Mouse (Mus musculus) CH12F3 (cell line): ENCODE measurements around the gene Tcf20.

Experiments
- in situ Hi-C: fragments of 300-500 bp; cut with MboI; formaldehyde crosslinking; loops from 2 replicates; pipeline ENCODE4 v1.14.3; 2020; ENCODE audit warnings: low sequenced_read_pairs

Tcf20 gene

DNA sequence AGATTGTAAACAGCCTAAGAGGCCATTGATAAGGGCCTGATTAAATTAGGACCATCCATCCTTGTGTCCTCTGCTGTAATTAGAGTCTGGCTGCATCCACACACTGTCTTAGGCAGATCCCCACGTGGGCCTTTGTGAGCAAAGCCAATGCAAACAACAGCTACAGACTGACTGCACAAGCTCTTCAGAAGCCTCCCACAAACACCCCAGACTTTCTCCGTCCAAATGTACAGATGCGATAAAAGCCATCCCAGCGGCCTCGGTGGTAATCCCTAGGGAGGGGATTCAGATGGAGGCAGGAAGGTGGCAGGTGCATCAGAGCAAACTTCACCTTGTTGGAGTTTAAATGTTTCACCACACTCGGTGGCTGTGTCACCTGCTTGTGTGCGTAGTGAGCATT, 7.6 kb upstream of the Tcf20 start:
- in situ Hi-C loops = no loop called here

DNA sequence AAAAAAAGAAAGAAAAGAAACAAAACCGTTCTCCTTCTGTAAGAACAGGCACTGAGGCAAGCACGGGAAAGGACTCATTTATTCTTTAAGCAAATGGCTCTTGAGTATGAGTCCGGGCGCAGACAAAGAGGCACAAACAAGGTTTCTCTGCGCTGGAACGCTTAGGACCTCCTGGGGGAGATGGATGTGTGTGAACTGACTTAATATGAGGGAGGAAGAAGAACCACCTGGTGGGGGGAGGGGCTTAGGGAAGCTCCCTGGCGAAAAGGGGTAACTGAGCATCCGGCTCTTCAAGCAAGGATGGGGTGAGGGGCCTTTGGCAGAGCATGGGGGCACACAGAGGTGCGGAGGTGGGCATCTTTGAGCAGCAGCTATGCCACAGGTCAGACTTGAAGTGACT, 5.2 kb upstream of the Tcf20 start:
- in situ Hi-C loops = no loop called here

DNA sequence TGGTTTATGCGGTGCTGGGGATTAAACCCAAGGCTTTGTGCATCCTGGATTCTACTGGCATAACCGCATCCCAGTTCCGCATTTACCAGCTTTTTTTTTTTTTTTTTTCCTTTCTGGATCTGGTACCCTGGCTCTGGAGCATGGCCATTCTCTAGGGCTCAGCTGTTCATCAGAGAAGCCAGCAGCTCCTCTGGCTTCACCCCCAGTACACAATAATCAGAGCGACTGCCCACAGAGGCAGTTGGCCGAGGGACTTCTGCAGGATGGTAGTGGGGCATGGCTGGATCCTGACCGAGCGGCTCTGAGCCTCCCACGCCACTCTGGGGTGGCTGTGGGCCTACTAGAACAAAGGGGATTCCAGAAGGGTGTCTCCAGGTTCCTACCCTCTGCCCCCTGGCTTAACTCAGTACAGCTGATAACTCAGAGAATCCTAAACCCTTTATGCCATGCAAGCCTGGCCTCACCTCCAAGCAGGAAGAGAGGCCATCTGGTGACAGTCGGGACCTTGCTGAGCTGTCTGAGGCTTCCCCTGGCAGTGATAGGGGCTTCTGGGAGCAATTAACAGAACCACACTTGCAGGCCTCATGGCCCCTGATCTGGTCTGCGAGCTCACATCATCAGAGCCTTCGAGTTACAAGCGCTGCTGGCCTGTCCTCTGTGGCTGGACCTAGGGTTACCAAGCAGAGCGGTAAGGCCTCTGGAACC, 4.6 kb upstream of the Tcf20 start:
- in situ Hi-C loops = no loop called here

DNA sequence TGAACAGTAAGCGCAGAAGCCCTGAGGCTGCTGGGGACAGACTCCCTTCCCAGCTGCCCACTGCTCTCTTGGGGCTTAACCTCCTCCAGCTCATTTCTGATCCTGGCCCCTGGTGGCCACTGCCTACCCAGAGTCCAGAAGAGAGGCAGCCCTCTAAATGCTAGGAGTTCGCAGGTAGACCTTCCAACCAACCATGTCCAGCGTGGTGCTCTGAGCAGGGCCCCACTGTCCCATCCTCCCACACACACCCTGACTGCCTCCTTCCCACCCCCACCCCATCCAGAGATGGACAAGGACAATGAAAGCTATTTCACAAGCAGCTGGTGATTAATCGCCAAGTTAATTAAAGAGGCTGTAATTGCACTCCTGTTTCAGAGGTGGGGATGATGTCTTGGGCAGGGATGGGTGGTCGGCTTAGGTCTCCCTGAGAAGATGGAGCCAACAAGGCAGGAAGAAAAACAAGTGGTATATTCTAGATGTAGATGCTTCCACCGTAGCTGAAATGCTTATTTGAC, 1.6 kb upstream of the Tcf20 start:
- in situ Hi-C loops = no loop called here

DNA sequence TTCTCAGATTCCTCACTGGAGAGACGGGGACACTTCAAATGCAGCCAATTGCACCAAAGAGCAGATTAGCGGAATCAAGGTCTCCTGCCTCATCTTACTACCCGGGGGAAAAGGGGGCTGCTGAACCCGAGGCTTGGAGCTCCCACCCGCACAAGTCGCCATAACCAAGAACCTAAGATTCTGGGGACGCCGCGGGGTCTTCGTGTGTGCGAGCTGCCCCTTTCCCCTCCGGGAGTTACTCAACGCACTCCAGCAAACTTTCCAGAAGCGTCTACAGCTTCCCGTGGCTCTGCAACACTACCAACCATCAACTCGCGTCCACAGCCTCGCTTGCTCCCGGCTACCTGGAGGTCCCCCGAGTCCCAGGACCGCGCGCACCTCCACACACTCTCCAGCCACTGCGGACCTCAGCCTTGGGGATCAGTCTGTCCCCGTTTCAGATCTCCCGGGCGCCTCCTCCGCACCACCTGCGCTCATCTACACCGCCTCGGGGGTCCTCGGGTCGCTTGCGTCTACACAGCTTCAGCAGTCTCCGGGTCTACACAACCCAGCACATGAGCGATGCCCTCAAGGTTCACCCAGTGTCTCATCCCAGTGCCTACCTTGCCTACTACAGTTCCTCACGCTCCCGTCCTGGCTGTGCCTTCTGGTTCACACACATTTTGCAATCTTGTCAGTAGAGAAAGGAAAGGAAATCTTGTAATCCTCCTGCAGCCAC, 499 bp downstream of the Tcf20 start:
- in situ Hi-C loops = no loop called here

DNA sequence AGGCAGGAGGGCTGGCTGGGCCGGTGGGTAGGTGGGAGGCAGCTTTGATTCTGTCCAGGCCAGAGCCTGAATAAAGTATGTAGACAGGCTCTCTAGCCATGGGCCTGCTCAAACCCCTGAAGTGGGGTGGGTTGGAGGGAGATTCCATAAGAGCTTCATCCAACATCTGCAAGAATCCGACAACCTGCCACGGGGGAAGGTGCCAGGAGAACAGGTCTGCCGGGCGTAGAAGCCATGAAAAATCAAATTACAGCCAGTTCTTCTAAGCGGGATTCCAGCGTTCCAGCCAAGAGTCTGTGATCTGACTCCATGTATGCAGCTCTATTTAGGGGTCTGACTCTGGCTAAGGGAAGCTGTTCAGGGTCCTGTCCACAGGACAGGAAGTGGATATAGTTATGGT, 3.1 kb downstream of the Tcf20 start:
- in situ Hi-C loops = no loop called here

DNA sequence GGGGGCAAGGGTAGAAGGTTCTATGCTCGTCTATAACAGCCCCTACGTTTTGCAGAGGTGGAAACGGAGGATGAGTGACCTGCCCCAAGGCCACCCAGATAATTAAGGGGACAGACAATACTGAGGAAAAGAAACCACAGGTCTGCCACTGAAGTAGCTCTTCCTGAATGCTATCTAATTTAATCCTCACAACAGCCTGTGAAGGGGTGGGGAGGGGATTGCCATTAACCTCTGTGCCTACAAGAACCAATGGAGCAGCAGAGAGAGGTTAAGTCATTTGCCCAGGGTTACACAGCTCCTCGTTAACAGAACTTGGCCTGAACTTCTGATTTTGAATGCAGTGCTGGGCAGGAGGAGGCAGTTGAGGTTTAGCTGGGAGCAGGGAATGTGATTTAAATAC, 3.6 kb downstream of the Tcf20 start:
- in situ Hi-C loops = no loop called here

DNA sequence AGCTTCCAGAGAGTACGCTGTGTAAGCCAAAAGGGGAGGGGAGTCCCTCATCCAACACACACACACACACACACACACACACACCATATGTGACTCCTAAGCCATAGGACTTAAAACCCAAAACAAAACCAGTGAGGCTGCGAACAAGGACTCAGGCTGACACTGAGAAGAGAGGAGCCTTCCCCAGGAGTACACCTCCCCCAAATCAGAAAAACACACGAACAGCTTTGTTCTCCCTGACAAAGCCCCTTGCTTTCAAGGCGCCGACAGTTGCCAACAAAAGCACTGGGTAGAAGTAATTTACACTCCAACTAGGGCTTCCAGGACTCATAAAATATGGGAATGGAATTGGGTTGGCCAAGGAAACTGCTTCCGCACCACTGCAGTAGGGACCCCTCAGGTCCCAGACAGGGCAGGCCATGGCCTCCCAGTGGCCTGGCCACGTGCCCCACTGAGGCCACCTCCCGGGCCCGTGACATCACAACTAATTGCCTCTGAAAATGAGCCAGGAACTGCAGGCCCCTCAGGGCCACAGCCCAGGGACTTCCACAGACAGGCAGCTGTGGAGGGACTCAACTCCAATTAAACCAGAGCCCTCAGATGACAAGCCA, 4.2 kb downstream of the Tcf20 start:
- in situ Hi-C loops = no loop called here

DNA sequence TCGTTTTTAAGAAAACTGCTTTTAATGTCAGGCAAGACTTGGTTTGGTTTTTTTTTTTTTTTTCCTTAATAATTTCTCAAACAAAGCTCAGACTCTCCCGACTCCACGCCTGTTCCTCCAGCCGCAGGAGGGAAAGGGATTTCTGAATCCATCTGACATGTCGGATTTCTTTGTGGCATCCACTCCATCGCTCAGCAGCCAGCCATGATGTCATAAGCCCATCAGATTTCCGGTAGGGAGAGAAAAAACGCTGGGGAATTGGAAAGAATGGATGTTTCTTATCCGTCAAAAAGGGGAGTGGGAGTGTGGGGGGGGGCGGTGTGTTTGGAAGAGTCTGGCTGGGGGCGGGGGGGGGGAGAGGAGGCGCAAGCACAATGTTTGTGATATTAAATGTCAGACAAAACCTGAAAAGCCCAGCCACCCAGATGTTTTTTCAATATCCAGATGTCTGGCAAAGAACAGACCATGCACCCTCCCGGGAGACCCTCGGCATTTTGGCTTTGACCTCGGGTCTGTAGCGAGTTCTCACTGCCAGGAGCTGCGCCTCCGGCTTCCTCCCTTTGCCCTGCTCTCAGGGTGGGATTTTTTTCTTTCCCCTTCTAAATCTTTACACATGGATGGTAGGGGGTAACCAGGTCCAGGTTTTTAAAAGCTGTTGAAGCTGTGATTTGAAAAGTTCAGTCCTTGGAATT, 4.8 kb downstream of the Tcf20 start:
- in situ Hi-C loops = no loop called here

DNA sequence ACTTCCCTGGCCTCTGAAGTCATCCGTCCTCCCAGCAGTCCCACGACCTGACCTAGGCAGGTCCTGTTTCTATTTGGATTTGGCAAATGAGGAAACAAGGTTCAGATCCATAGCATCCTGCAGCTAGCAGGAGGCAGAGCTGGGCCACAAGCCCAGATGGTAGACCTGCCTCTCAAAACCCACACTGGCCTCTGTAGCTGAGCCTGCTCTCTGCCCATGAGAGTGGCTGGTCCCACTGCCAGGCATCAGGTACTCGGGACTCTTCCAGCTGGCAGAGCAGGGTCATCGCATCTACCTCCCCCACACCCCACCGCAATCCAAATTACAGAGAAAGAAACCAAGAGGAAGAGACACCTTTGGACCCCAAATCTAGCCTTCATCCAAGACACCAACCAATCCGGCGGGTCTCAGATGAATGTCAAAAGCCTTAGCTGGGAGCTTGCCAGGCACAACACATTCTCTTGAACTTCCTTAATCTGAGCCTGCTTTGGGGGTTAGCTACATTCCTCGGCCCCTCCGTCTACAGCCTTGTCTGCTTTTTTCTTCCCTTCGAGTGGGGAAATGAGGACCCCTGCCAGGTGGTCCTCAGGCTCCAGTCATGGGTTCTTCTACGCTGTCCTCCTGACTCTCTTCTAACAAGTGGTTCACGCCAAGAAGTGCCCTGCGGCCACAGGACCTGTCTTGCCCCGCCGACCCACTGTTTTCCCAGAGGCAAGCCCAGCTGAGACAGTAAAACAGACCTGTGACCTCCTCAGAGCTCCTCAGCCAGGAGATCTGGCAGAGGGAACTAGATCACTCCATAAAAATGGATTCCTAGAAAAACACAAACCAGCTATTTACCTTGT, 5.8 kb downstream of the Tcf20 start:
- in situ Hi-C loops = no loop called here

DNA sequence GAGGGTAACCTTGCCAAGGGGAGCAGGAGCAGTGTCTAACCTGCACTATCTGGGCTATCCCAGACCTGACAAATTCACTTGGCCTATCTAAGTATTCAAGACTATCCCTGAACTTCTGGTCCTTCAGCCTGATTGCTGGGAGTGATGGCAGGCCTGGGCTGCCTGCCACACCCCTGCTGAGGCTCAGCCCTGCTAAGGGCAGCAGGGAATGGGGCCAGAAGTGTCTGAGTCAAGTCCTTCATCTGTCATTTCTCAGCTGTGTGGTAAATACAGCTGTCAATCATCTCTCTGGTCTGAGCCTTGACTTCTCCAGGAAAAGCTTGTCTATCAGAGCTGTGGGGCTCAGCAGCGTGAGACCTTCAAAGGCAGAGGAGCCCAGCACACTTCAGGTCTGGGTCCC, 8.1 kb downstream of the Tcf20 start:
- in situ Hi-C loops = no loop called here

DNA sequence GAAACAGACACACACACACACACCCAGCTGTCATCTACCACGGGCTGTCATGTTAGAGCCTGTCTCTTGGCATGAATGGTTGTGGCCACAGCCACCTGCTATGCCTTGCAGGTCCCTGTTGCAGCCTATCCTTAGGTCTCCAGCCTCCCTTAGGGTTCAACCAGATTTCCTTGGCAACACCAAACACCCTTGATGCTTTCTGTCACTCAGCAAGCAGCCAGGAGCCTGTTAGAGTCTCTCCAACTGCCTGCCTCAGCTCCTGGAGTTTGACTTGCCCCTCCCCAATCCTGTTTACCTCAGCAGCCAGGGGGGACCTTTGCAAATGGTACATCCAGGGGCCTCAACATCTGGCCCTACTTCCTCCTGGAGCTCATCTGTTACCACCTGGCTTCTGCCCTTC, 13.2 kb downstream of the Tcf20 start:
- in situ Hi-C loops = no loop called here

DNA sequence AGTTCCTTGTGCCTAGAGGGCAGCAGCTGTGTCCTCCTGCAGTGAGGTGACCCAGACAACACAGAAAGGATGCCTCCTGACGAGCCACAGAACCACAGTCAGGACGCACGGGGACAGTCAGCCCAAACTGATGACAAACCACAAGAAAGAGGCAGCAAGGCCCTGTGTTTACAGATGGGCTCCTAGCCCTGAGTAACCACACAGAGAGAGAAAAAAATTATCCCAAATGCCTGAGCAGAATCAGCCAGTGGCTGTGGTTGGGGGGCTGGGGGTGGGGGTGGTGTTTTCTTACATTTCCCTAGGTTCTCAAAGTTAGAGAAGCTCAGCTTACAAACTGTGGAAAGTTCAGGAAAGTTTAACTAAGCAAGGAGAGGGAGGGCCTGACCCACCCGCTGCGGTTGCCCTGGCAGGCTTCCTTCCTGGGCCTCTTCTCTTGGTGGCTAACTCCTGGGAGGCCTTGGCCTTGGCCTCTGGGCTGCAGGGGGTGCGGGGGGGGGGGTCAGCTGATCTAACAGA, 18.4 kb downstream of the Tcf20 start:
- in situ Hi-C loops = no loop called here

DNA sequence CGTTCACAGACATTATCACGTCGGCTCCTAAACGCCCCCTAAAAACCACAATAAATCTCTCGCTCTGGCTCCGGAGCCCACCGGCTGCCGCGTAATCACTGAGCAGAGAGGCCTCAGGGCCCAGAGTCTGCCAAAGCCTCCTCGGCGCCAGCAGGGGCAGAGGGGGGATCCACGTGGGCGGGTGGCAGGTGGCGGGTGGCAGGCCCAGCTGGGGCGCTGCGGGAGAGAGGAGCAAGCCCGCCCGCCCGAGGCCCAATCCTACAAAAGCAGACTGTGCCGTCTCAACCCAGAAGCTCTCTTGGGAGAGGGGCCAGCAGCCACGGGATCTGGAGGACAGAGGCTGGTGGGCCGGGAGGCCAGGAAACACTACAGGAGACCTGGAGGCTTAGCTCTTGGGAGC, 19.2 kb downstream of the Tcf20 start:
- in situ Hi-C loops = no loop called here

DNA sequence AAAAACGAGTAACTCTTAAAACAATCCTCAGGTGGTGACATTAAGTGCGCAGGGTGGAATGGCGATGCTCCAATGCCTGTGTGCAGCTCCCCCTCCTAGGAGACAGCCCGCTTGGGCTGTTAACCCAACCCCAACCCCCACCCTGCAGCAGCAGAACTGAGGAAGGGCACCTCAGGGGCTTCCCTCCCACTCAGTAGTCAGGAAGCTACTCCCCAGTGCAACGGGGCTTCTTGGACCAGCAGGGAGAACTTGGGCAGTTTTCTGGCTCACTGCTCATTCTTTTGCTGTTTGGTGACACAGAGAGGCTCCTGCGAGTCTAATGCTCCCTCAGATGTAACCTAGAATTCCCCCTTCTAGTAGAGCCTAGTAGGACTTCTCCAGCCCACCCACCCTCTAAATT, 19.7 kb downstream of the Tcf20 start:
- in situ Hi-C loops = no loop called here

DNA sequence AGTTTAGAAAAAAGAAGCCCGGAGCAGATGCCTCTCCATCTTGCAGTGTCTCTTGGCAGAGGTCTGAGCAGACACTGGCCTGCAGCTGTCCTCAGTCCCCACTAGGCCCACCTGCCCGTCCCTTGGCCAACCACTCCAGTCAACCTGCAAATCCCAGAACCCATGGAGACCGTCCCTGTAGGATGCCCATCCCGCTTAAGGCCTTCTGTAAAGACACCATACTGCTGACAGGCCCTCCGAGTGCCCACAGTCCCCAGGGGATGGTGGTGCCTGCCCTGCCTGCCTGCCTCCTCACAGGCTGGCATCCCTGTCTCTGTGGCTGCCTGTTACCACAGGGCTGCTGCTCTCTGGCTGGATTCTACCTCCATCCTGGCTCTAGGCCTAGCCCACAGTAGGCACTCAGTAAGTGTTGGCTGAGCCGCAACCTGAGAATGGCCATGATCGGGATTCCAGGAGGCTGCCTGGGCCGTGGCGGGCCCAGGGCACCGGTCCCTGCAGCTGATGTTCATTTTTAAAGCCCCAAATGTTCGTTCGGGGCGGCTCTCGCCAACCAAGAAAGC, 23.3 kb downstream of the Tcf20 start:
- in situ Hi-C loops = no loop called here

DNA sequence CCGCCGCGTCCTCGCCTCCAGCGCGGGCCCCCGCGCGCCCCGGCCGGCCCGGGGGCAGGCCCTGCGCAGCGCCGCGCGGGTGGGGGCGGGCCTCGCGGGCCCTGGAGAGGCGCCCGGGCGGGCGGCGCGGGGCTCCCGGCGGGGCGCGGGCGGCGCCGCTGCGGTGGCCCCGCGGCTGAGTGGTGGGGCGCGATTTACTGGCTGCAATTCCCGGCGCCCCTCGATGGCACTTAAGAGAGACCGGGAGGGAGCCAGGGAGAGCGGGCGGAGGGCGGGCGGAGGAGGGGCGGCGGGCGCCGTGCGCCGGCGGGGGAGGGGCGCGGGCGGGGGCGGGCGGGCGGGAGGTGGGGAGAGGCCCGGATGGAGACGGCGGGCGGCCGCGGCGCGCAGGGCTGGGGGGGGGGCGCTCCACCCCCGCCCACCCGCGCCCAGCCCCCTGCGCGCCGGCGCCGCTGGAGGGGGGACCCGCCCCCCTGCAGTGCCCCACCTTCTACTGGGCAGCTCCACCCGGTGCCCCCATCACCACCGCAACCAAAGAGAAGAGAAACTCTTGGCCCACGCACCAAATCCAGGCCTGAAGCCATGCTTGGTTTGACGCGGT, 24.0 kb downstream of the Tcf20 start:
- in situ Hi-C loops = no loop called here

DNA sequence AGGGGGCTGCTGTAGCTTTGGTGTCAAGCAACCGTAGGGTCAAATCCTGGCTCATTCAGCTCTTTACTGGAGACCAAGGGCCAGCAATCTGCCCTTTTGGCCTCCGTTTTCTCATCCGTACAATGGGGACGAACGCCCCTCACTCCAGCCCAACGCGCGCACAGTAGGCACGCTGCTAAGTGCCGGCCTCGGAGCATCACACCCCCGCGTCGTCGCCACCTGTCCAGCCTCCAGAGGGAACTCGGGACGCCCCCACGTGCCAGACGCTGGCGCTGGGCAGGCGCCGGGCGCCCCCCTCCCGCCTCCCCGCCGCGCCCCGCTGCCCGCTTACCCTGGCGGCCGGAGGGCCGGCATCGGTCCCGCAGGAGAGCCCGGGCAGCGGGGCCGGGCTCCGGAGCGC, 24.6 kb downstream of the Tcf20 start:
- in situ Hi-C loops = no loop called here

DNA sequence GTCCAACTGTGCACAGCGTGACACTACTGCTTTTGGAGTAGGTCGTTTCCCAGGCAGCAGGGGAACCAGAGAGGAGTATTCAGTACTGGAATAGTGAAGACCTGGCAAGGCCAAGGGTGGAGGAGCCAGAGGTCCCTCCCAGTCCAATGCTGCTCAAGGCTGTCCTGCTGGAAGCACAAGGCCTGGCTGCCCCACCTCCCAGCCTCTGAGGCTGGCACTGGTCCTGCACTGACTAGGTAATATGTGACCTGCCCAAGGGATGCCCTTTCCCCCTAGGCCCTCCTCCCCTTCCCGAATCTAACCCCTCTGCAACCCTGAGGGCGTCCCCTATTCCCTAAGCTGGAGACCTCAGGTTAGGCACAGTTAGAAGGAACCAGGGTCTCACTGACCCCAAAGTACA, 25.1 kb downstream of the Tcf20 start:
- in situ Hi-C loops = no loop called here
